Mouse (Mus musculus): ENCODE measurements around the gene Set. TPM values are rescaled to one million over a fixed set of nuclear protein-coding genes. Genes with fewer than 3 reads are reported as not detected.

Gene Set
- 705 and 768 TPM in 2 replicates for polyA plus RNA-seq (2014; fragmentation: Nextera tagmentation; extraction: Ambion mirVana)

GRCm38 (mm10) chr2:30057223-30057904 is at the start of gene Set:
Set (plus strand) TSS chr2:30057378.
- DNase-seq (ENCODE audit: low spot score) (peak; percentile 53), ATAC-seq (replicated peaks; ENCODE audit: insufficient number of reproducible peaks, low FRiP score, low TSS enrichment, low read depth) (no peak)
- Histone ChIP-seq H3K9me3 (replicated peaks; ENCODE audit: control insufficient read depth, low read length) (no peaks in the 10 kb centered on the region), H3K36me3 (replicated peaks; ENCODE audit: control insufficient read depth, insufficient read depth, low read depth, low read length) (no peaks in the 10 kb centered on the region; the same call in 1 of the 2 replicates), H3K4me1 (ENCODE audit: control insufficient read depth, insufficient read depth, low read length) (no peaks in the 10 kb centered on the region), H3K4me2 (ENCODE audit: low read depth, low read length) (no peak within 1 kb of the TSS), H3K27ac (replicated peaks; ENCODE audit: low read depth, low read length) (no peak within 1 kb of the TSS), H3K27me3 (ENCODE audit: control insufficient read depth, insufficient read depth, low read length) (no peaks in the 10 kb centered on the region), H3K4me3 (ENCODE audit: low read depth, low read length) (no peak within 1 kb of the TSS), H3K9ac (replicated peaks; ENCODE audit: low read length) (no peak within 1 kb of the TSS)
- 41% methylated on average over 12 of the region's 12 CpGs for WGBS

GRCm38 (mm10) chr2:30009101-30009500 is 48.1 kb upstream of the Set start:
- no peak for DNase-seq (ENCODE audit: low spot score)
- Histone ChIP-seq H3K27ac (replicated peaks; ENCODE audit: low read depth, low read length) (no peak overlapping the region), H3K27me3 (ENCODE audit: control insufficient read depth, insufficient read depth, low read length) (no peaks in the 10 kb centered on the region), H3K4me3 (ENCODE audit: low read depth, low read length) (no peak overlapping the region), H3K4me2 (ENCODE audit: low read depth, low read length) (no peak overlapping the region), H3K9ac (replicated peaks; ENCODE audit: low read length) (no peak overlapping the region), H3K36me3 (replicated peaks; ENCODE audit: control insufficient read depth, insufficient read depth, low read depth, low read length) (peaks cover 25% of the 10 kb centered on the region), H3K9me3 (replicated peaks; ENCODE audit: control insufficient read depth, low read length) (no peaks in the 10 kb centered on the region), H3K4me1 (ENCODE audit: control insufficient read depth, insufficient read depth, low read length) (no peaks in the 10 kb centered on the region)
- WGBS = 76% methylated on average over 1 of the region's 1 CpGs
- no peak for ATAC-seq (replicated peaks; ENCODE audit: insufficient number of reproducible peaks, low FRiP score, low TSS enrichment, low read depth)

GRCm38 (mm10) chr2:30010840-30011281 is 46.3 kb upstream of the Set start:
- DNase-seq (ENCODE audit: low spot score) (no peak), ATAC-seq (replicated peaks; ENCODE audit: insufficient number of reproducible peaks, low FRiP score, low TSS enrichment, low read depth) (no peak)
- Histone ChIP-seq H3K4me2 (ENCODE audit: low read depth, low read length) (no peak overlapping the region), H3K9me3 (replicated peaks; ENCODE audit: control insufficient read depth, low read length) (no peaks in the 10 kb centered on the region), H3K36me3 (replicated peaks; ENCODE audit: control insufficient read depth, insufficient read depth, low read depth, low read length) (peaks cover 36% of the 10 kb centered on the region), H3K27me3 (ENCODE audit: control insufficient read depth, insufficient read depth, low read length) (no peaks in the 10 kb centered on the region), H3K4me3 (ENCODE audit: low read depth, low read length) (no peak overlapping the region), H3K27ac (replicated peaks; ENCODE audit: low read depth, low read length) (no peak overlapping the region), H3K9ac (replicated peaks; ENCODE audit: low read length) (no peak overlapping the region), H3K4me1 (ENCODE audit: control insufficient read depth, insufficient read depth, low read length) (no peaks in the 10 kb centered on the region)
- WGBS = 90% methylated on average over 8 of the region's 8 CpGs

- Histone ChIP-seq H3K4me2 (ENCODE audit: low read depth, low read length) (no peak overlapping the region), H3K4me3 (ENCODE audit: low read depth, low read length) (no peak overlapping the region), H3K9ac (replicated peaks; ENCODE audit: low read length) (no peak overlapping the region), H3K27me3 (ENCODE audit: control insufficient read depth, insufficient read depth, low read length) (no peaks in the 10 kb centered on the region), H3K4me1 (ENCODE audit: control insufficient read depth, insufficient read depth, low read length) (no peaks in the 10 kb centered on the region), H3K27ac (replicated peaks; ENCODE audit: low read depth, low read length) (no peak overlapping the region), H3K9me3 (replicated peaks; ENCODE audit: control insufficient read depth, low read length) (no peaks in the 10 kb centered on the region), H3K36me3 (replicated peaks; ENCODE audit: control insufficient read depth, insufficient read depth, low read depth, low read length) (peaks cover 25% of the 10 kb centered on the region)
- DNase-seq (ENCODE audit: low spot score) (no peak), ATAC-seq (replicated peaks; ENCODE audit: insufficient number of reproducible peaks, low FRiP score, low TSS enrichment, low read depth) (no peak)
- WGBS = 91% methylated on average over 11 of the region's 11 CpGs
These were observed 42.7 kb upstream of the Set start for GRCm38 (mm10) chr2:30014326-30014966.

GRCm38 (mm10) chr2:30025454-30025853 is 31.7 kb upstream of the Set start:
- no peak for ATAC-seq (replicated peaks; ENCODE audit: insufficient number of reproducible peaks, low FRiP score, low TSS enrichment, low read depth)
- no peak overlapping the region for H3K9ac ChIP-seq (replicated peaks; ENCODE audit: low read length)
- no peaks in the 10 kb centered on the region for H3K9me3 ChIP-seq (replicated peaks; ENCODE audit: control insufficient read depth, low read length)
- H3K36me3 ChIP-seq (replicated peaks; ENCODE audit: control insufficient read depth, insufficient read depth, low read depth, low read length) = peaks cover 43% of the 10 kb centered on the region
- no peak overlapping the region for H3K4me2 ChIP-seq (ENCODE audit: low read depth, low read length)
- DNase-seq (ENCODE audit: low spot score) = no peak
- no peak overlapping the region for H3K27ac ChIP-seq (replicated peaks; ENCODE audit: low read depth, low read length)
- no peaks in the 10 kb centered on the region for H3K27me3 ChIP-seq (ENCODE audit: control insufficient read depth, insufficient read depth, low read length)
- H3K4me3 ChIP-seq (ENCODE audit: low read depth, low read length) = no peak overlapping the region
- H3K4me1 ChIP-seq (ENCODE audit: control insufficient read depth, insufficient read depth, low read length) = no peaks in the 10 kb centered on the region
- 85% methylated on average over 4 of the region's 4 CpGs for WGBS

- Histone ChIP-seq H3K4me3 (ENCODE audit: low read depth, low read length) (no peak overlapping the region), H3K36me3 (replicated peaks; ENCODE audit: control insufficient read depth, insufficient read depth, low read depth, low read length) (peaks cover 45% of the 10 kb centered on the region), H3K4me1 (ENCODE audit: control insufficient read depth, insufficient read depth, low read length) (no peaks in the 10 kb centered on the region), H3K27ac (replicated peaks; ENCODE audit: low read depth, low read length) (no peak overlapping the region), H3K9me3 (replicated peaks; ENCODE audit: control insufficient read depth, low read length) (no peaks in the 10 kb centered on the region), H3K4me2 (ENCODE audit: low read depth, low read length) (no peak overlapping the region), H3K9ac (replicated peaks; ENCODE audit: low read length) (no peak overlapping the region), H3K27me3 (ENCODE audit: control insufficient read depth, insufficient read depth, low read length) (no peaks in the 10 kb centered on the region)
- WGBS = 100% methylated on average over 5 of the region's 5 CpGs
- DNase-seq (ENCODE audit: low spot score) = no peak
- no peak for ATAC-seq (replicated peaks; ENCODE audit: insufficient number of reproducible peaks, low FRiP score, low TSS enrichment, low read depth)
These were observed 30.2 kb upstream of the Set start for GRCm38 (mm10) chr2:30026997-30027396.

- no peaks in the 10 kb centered on the region for H3K9me3 ChIP-seq (replicated peaks; ENCODE audit: control insufficient read depth, low read length)
- H3K27ac ChIP-seq (replicated peaks; ENCODE audit: low read depth, low read length) = no peak overlapping the region
- peaks cover 23% of the 10 kb centered on the region for H3K36me3 ChIP-seq (replicated peaks; ENCODE audit: control insufficient read depth, insufficient read depth, low read depth, low read length)
- 69% methylated on average over 11 of the region's 11 CpGs for WGBS
- no peak overlapping the region for H3K4me3 ChIP-seq (ENCODE audit: low read depth, low read length)
- DNase-seq (ENCODE audit: low spot score) (no peak), ATAC-seq (replicated peaks; ENCODE audit: insufficient number of reproducible peaks, low FRiP score, low TSS enrichment, low read depth) (no peak)
- H3K4me1 ChIP-seq (ENCODE audit: control insufficient read depth, insufficient read depth, low read length) = no peaks in the 10 kb centered on the region
- H3K27me3 ChIP-seq (ENCODE audit: control insufficient read depth, insufficient read depth, low read length) = no peaks in the 10 kb centered on the region
- H3K4me2 ChIP-seq (ENCODE audit: low read depth, low read length) = no peak overlapping the region
- H3K9ac ChIP-seq (replicated peaks; ENCODE audit: low read length) = no peak overlapping the region
These were observed 24.8 kb upstream of the Set start for GRCm38 (mm10) chr2:30032244-30032846.

GRCm38 (mm10) chr2:30032957-30033356 is 24.2 kb upstream of the Set start:
- WGBS = 79% methylated on average over 6 of the region's 6 CpGs
- Histone ChIP-seq H3K36me3 (replicated peaks; ENCODE audit: control insufficient read depth, insufficient read depth, low read depth, low read length) (peaks cover 22% of the 10 kb centered on the region), H3K4me3 (ENCODE audit: low read depth, low read length) (no peak overlapping the region), H3K4me2 (ENCODE audit: low read depth, low read length) (no peak overlapping the region), H3K27ac (replicated peaks; ENCODE audit: low read depth, low read length) (no peak overlapping the region), H3K27me3 (ENCODE audit: control insufficient read depth, insufficient read depth, low read length) (no peaks in the 10 kb centered on the region), H3K4me1 (ENCODE audit: control insufficient read depth, insufficient read depth, low read length) (no peaks in the 10 kb centered on the region), H3K9ac (replicated peaks; ENCODE audit: low read length) (no peak overlapping the region), H3K9me3 (replicated peaks; ENCODE audit: control insufficient read depth, low read length) (no peaks in the 10 kb centered on the region)
- ATAC-seq (replicated peaks; ENCODE audit: insufficient number of reproducible peaks, low FRiP score, low TSS enrichment, low read depth) = no peak
- DNase-seq (ENCODE audit: low spot score) = no peak

All from embryonic facial prominence, embryonic 11.5 days (tissue).